Mouse (Mus musculus) fibroblast of lung, adult 2 months (primary cell): ENCODE data around the gene Met.

Source experiments
- DNase-seq: peaks from one replicate; pipeline ENCODE4 v3.0.0-alpha.2; 2011; ENCODE audit warnings: low read depth

The Met gene

GRCm38 (mm10) chr6:17611352-17612010 lies 147.9 kb downstream of the Met start:
- DNase-seq: no peak

- DNase-seq: no peak
Observed at GRCm38 (mm10) chr6:17612652-17613051, 149.1 kb downstream of the Met start.

DNA sequence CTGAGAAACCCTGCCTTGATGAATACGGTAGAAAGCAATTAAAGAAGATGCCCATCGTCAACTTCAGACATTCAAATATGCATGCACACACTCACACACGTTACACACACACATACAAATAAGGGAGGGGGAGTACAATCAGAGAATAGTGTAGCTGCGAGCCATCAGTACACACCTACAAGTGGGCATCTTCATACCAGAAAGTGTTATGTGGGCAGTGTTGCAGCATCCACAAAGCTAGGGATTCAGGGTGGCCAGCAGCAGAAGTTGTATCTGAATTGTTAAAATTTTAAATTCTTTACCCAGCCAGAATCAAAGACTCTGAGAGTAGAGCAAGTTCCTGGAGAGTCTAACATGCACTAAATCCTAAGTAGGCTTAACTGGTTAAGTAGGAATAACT lies 157.2 kb downstream of the Met start:
- no peak for DNase-seq

GRCm38 (mm10) chr6:17621436-17621835 lies 157.8 kb downstream of the Met start:
- DNase-seq: no peak
